Comparison of ENCODE assay signal across 16 mouse cellular contexts in genomic region chr11:86468345-86468744, GRCm38 (mm10). TPM values are rescaled to one million over a fixed set of nuclear protein-coding genes. Genes with fewer than 3 reads are reported as not detected.
A peak's percentile ranks its signal among the peaks of the same experiment; 100 is the strongest.
DNase-seq lines count a peak whose midpoint lies in the region; ATAC-seq lines count a peak whose summit lies in the region.
"Had no signal": no experiment of that assay in that cellular context is flagged by ENCODE, and none has a peak within 500 bp of the region (broad histone marks: within the 10 kb centered on the region; RNA-seq: fewer than 3 reads in every experiment).

No protein-coding gene starts in this region.

- no peaks in the 10 kb centered on the region for H3K9me3 ChIP-seq in heart, embryonic 11.5 days (replicated peaks; ENCODE audit: control insufficient read depth, low read length)
- H3K9me3 ChIP-seq: heart, embryonic 10.5 days; neural tube, embryonic 13.5 days had no signal

- no peaks in the 10 kb centered on the region for H3K27me3 ChIP-seq in heart, embryonic 11.5 days (ENCODE audit: control insufficient read depth, insufficient read depth, low read length)
- H3K27me3 ChIP-seq: neural tube, embryonic 13.5 days had no signal

- H3K4me2 ChIP-seq in heart, embryonic 11.5 days: no peak overlapping the region
- H3K4me2 ChIP-seq: neural tube, embryonic 13.5 days had no signal

- H3K4me3 ChIP-seq in heart, embryonic 11.5 days (ENCODE audit: low read depth, low read length): no peak overlapping the region
- H3K4me3 ChIP-seq: heart, embryonic 10.5 days; neural tube, embryonic 13.5 days had no signal

- ATAC-seq in heart, embryonic 11.5 days (replicated peaks; ENCODE audit: insufficient number of reproducible peaks, low FRiP score, low TSS enrichment): no peak
- ATAC-seq: activated CD4-positive, CD25-positive, alpha-beta regulatory T cell, adult 4 months; midbrain, embryonic 16.5 days had no signal

- peak; percentile 14 for DNase-seq in gastrocnemius, postnatal 14 days
- DNase-seq in gastrocnemius, postnatal 25 days: no peak
- peak; percentile 75 for DNase-seq in MN1 (ENCODE audit: low spot score)
- DNase-seq in brain, adult 2 months (ENCODE audit: low read depth, low spot score): peak; percentile 87
- DNase-seq in cerebellum, postnatal 10 days: peak; percentile 84 to 89
- no peak for DNase-seq in right cerebral cortex, postnatal 25 days
- DNase-seq: heart, postnatal 36 days; liver; right cerebral cortex, adult 18-20 months had no signal

- H3K36me3 ChIP-seq in heart, embryonic 11.5 days (ENCODE audit: control insufficient read depth, insufficient read depth, low read length): no peaks in the 10 kb centered on the region
- H3K36me3 ChIP-seq: heart, embryonic 10.5 days; neural tube, embryonic 13.5 days had no signal

- intact Hi-C loops in gastrocnemius, postnatal 14 days (cut with DNase I; ENCODE audit: low total_unique reads): no loop called here

- no peak overlapping the region for H3K9ac ChIP-seq in heart, embryonic 11.5 days (ENCODE audit: low read depth, low read length)
- H3K9ac ChIP-seq: neural tube, embryonic 13.5 days had no signal

- no peak overlapping the region for H3K27ac ChIP-seq in heart, embryonic 11.5 days (ENCODE audit: low read depth, low read length)
- H3K27ac ChIP-seq: kidney, postnatal 0 days; macrophage; neural tube, embryonic 13.5 days had no signal

- H3K4me1 ChIP-seq in heart, embryonic 11.5 days (ENCODE audit: control insufficient read depth, insufficient read depth, low read length): peaks cover 3% of the 10 kb centered on the region; the same call in 1 of the 2 replicates

- 76% methylated on average over 8 of the region's 8 CpGs for WGBS in heart, embryonic 11.5 days (ENCODE audit: insufficient replicate concordance)

RNA-seq across cellular contexts. Expression of gene Rnft1, which starts 16.1 kb away (rescaled TPM):
- total RNA-seq in gastrocnemius, postnatal 14 days (2021): 10 to 100 TPM; 38.4 to 54.9 TPM
- total RNA-seq in gastrocnemius, postnatal 25 days (2021): 10 to 100 TPM; 41.5 to 48.9 TPM
- polyA plus RNA-seq in heart, embryonic 11.5 days (2014; fragmentation: Nextera tagmentation; extraction: Ambion mirVana): 38.4 and 41.5 TPM in 2 replicates

Comparison
In these comparisons a context has a peak if more than half of its experiments do, and no peak if none do; other contexts are left out.
1. DNase-seq: peak in gastrocnemius, postnatal 14 days (single experiment), MN1 (single experiment), brain, adult 2 months (single experiment) and cerebellum, postnatal 10 days (2 of 2); none in gastrocnemius, postnatal 25 days (single experiment) and right cerebral cortex, postnatal 25 days (single experiment).